Mouse (Mus musculus) T-helper 17 cell (primary cell): Measurements from ENCODE around the gene Lef1.

Experiments
- in situ Hi-C, 2 experiments: fragments of 300-600 bp; cut with MboI, MseI; formaldehyde crosslinking; loops; 1 replicate in 1 of 2; 2 replicates in 1 of 2; pipeline ENCODE4 v1.15.1; 2025; ENCODE audit warnings: high pct_unique_total_duplicates in 2 of 2

The Lef1 gene

GRCm38 (mm10) chr3:131218636-131219390 is 108.5 kb downstream of the Lef1 start:
- in situ Hi-C loops, result no loop called here

DNA sequence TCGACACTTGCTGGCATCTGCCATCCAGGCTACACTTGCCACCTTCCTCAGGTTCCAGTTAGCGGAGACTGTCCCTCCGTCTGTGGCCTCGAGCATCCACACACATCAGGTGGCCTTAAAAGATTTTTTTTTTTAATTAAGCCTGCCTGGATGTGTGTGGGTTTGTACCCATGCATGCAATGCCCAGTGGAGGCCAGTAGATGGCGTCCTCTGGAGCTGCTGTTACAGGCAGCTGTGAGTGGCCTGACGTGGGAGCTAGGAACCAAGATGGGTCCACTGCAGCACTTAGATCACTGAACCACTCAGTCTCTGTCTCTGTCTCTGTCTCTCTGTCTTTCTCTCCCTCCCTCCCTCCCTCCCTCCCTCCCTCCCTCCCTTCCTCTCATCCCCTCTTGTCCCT is 117.8 kb downstream of the Lef1 start:
- in situ Hi-C loops, result loop anchor here in 1 of 2 experiments (25.0 kb wide), 1 partner anchor 466 kb away; no protein-coding TSS in a partner anchor

GRCm38 (mm10) chr3:131237061-131237460 is 126.8 kb downstream of the Lef1 start:
- in situ Hi-C loops, result loop anchor here (5.0 to 25.0 kb wide), 3 partner anchors 345 to 475 kb away; no protein-coding TSS in a partner anchor

DNA sequence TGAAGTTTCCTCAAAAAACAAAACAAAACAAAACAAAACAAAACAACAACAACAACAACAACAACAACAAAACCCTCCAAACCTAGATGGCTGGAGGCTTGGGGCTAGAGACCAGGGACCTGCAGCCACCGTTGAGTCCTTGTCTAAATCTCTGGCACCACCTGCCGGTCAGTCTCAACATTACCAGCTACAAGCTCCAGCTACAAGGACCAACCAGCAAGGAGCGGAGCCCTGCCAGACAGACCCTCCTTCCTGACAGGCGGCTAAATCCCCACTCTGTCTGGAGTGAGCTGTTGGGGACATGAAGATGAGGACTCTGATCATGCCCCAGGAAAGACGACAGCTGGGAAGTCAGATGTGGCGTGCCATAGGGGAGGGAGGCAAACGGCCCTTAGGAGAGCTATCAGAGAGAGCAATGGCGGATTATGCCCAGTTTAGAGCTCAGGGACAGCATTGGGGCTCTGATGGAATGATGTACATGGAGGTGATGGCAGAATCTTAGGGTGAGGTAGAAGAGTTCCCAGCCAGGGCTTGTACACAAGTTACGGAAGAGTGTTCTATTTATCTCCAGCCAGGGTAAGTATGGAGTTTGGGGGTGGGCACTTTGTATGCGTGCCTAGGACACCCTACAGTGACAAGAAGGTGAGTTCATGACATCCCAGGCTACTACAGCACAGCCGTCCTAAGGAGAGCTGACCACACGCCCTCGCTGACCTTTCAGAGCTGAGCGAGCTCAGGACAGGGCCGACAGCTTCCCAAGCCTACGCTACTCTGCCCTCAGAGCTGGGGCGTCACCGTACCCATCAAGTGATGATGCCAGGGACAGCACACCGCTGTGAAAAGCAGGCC is 127.7 kb downstream of the Lef1 start:
- in situ Hi-C loops, result loop anchor here (5.0 to 25.0 kb wide), 3 partner anchors 346 to 476 kb away; no protein-coding TSS in a partner anchor

- in situ Hi-C loops, result loop anchor here in 1 of 2 experiments (25.0 kb wide), 1 partner anchor 484 kb away; no protein-coding TSS in a partner anchor
Observed at GRCm38 (mm10) chr3:131245766-131246578, 135.7 kb downstream of the Lef1 start.

DNA sequence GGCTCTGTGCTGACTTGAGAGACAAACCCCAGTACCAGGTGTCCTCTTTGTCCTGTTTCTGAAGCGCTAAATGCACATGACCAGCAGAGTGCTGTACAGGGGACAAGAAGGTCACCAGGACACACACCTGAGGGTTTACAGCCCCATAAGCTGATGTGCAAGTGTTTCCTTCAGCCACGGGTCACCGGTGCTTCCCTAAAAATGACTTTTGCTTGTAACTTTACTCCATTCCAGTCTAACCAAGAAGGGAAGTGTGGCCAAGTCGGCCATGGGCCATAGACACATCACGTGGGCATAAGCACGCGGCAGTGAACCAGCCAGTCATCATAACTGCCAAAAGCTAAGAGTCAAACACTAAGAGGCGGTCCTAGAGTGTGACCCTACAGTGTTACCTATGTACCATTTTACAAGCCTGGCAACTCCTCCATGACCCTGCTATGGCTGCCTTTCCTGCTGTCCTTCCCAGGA is 136.3 kb downstream of the Lef1 start:
- in situ Hi-C loops, result loop anchor here in 1 of 2 experiments (25.0 kb wide), 1 partner anchor 484 kb away; no protein-coding TSS in a partner anchor

DNA sequence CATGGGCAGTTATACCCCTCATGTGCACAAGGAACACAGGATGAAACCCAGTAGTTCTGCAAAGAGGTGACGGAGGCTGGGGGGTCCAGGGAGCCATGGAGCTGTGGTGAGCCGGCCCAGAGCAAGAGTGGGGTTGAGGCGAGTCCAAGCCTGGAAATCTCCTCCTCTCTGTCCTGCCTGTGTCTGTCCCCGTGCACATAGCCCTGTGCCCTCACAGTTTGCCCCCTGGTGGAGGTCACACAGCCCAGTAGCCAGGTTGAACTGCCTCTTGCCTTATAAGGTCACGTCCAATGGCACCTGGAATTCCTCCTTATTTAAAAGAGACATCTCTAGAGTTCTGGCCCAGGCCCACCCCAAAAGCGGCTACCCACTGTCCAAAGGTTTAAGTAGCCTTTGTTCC is 137.2 kb downstream of the Lef1 start:
- in situ Hi-C loops, result loop anchor here in 1 of 2 experiments (25.0 kb wide), 1 partner anchor 485 kb away; no protein-coding TSS in a partner anchor

- in situ Hi-C loops, result loop anchor here in 1 of 2 experiments (25.0 kb wide), 1 partner anchor 486 kb away; no protein-coding TSS in a partner anchor
Observed at GRCm38 (mm10) chr3:131247851-131248250, 137.6 kb downstream of the Lef1 start.

DNA sequence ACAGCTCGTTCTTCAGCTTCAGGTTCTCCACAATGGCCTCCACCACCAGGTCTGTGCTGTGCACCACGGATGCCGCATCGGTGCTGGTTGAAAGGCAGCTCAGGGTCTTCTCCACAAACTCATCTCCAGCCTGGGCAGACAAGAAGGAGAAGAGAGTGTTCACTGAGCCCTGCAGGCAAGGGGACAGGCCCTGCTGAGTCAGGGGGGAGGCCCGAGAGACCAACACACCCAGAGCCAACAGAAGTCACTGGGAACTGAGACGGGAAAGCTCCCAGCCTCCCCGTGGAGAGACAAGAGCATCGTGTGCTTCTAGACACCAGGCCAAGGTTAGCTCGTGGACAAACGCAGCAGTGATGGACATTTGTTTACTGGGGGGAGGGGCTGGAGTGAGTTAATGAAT is 138.2 kb downstream of the Lef1 start:
- in situ Hi-C loops, result loop anchor here in 1 of 2 experiments (25.0 kb wide), 1 partner anchor 486 kb away; no protein-coding TSS in a partner anchor

DNA sequence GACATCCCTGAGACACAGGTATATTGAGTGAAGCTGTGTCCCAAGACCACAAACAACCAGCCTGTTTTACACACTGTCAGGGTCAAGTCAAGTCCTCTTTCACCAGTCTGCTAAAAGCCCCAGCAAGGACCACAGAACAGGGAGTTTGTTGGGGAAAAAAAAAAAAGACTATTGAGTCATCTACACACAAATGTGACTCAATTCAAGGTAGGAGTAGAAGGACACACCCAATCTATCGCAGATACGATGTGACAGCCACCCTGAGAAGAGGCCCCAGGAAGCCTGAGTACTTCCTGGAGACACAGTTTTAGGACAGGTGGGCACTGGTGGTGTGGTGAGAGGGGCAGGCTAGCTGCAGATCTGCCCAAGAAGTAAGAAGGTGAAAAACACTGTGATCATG is 140.0 kb downstream of the Lef1 start:
- in situ Hi-C loops, result loop anchor here in 1 of 2 experiments (10.0 kb wide), 1 partner anchor 1515 kb away; no protein-coding TSS in a partner anchor

DNA sequence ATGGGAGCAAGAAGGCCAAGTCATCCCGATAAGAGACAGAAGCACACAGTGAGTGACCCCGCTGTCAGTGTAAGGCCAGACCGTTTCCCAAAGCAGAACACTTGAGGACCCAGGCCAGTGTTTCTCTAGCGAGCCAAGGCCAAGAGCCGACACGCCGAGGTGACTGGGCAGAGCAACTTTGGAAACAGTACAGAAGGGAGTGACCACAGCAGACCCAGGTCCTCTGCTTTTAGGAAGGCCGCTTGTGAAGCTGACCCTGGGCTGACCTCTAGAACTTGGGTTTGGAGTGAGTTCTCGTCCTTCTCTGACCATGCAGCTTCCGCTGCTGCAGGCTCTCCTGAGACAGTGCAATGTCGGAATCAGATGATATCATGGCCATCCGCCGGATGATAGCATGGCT is 140.7 kb downstream of the Lef1 start:
- in situ Hi-C loops, result loop anchor here in 1 of 2 experiments (10.0 kb wide), 1 partner anchor 1516 kb away; no protein-coding TSS in a partner anchor

DNA sequence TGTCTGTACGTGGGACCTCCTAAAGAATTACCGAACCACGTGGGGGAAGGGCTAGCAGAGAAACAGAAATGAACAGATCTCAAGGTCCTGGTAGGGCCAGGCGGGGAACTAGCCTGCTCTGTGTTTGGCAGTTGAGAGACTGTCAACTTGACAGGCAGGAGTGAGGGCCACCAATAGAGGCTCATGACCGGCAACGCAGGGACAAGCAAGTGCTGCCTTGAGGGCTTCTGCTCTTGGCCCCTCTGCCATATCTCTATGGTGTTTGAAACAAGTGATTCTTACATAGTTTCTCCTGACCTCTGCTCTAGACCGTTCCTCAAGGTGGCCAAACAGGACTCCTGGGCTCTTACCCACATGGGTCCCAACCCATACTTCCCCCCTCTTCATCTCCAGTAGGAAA is 141.3 kb downstream of the Lef1 start:
- in situ Hi-C loops, result loop anchor here in 1 of 2 experiments (10.0 kb wide), 1 partner anchor 1517 kb away; no protein-coding TSS in a partner anchor

DNA sequence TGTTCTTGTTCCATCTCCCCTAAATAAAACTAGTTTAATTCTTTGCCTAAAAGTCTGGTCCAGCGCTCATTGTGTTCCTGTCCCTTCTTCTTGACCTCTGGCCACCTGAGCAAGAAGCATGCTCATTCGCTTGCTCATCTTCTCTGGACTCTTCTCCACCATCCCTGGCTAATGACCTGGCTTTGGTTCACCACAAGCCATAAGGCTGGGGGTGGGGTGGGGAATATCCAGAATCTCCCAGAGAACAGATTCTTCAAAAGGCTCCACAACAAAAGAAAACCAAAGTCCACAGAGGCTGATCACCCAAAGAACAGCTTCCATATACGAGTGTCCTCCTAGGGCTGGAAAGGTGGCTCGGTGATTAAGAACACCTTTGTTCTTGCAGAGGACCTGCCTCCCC is 144.7 kb downstream of the Lef1 start:
- in situ Hi-C loops, result loop anchor here in 1 of 2 experiments (10.0 kb wide), 1 partner anchor 1520 kb away; no protein-coding TSS in a partner anchor

GRCm38 (mm10) chr3:131255399-131255981 is 145.2 kb downstream of the Lef1 start:
- in situ Hi-C loops, result loop anchor here in 1 of 2 experiments (10.0 kb wide), 1 partner anchor 1521 kb away; no protein-coding TSS in a partner anchor

DNA sequence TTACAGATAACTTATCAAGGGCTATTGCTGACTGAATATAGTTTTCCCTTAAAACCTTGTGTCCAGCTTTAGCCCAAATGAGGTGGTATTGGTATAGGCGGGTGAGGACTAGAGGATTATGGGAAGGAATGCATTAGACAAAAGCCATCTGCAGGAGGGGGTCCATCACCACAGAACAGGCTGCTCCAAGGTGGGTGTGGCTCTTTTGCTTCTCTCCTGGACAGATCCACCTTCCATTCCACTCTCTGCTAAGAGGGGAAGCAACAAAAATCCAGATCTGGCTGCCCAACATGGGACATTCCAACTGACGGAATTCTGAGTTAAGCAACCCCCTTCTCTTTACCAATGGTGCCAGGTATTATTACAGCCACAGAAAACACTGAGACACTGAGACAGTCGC is 148.7 kb downstream of the Lef1 start:
- in situ Hi-C loops, result loop anchor here in 1 of 2 experiments (10.0 kb wide), 1 partner anchor 1524 kb away; no protein-coding TSS in a partner anchor

DNA sequence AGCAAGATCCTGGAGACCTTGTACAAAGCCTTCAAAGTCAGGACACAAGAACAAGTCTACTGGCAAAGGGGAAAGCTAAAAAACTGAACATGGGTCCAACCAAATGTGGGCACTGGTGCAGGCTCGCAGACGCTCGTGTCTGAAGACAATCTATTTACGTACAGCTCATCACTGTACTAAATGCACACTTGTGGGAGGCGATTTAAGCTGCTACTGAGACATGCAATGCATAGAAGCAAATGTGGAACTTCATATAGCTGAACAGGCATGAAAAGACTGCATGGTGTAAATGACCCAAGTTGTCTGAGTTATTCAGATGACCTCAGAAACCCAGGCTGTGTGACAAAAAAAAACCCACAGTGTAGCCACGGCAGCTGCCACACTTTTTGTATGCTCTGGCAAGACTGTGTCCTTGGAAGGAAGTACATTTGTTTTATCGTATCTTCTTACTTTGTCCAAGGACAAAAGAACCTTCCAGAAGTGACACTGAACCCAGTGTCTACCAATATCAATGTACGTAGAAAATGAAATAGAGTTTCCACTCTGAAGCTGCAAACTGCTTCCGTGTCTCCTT is 149.2 kb downstream of the Lef1 start:
- in situ Hi-C loops, result loop anchor here in 1 of 2 experiments (10.0 kb wide), 1 partner anchor 1525 kb away; no protein-coding TSS in a partner anchor

GRCm38 (mm10) chr3:131260418-131260817 is 150.1 kb downstream of the Lef1 start:
- in situ Hi-C loops, result no loop called here

DNA sequence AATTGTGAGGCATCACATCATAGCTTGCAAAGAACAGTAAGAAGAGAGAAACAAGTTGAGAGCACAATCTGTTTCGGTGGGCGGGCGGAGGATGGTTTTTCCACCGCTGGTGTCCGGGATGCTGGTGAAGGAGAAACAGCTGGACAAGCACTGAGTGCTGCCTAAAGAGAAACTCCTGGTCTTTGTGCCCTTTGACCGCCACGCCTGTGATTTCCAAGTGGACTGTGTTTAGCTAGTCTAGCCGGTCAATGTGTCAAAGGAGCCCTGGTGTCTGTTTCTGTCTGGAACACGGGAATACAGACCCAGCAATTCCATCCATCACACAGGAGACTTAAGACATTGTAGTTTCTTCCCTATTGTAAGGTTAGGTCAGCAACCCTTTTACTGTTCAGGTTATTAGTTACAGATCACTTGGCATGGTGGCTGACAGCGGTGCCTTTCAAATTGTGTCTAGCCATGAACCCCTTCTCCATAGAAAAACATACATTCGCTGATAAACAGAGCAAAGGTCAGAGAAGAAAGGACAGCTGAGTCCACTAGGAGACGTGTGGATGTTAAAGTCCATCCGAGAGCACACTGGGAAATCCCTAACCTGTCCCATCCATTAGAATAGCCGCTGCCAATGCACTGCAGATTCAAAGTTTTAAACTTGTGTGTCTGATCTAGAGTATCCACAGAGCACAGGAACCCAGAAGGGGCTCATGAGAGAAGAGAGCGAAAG is 153.7 kb downstream of the Lef1 start:
- in situ Hi-C loops, result no loop called here

- in situ Hi-C loops, result no loop called here
Observed at GRCm38 (mm10) chr3:131265516-131265915, 155.2 kb downstream of the Lef1 start.
